Mouse (Mus musculus): ENCODE results near the gene Dand5.

Gene Dand5

DNA sequence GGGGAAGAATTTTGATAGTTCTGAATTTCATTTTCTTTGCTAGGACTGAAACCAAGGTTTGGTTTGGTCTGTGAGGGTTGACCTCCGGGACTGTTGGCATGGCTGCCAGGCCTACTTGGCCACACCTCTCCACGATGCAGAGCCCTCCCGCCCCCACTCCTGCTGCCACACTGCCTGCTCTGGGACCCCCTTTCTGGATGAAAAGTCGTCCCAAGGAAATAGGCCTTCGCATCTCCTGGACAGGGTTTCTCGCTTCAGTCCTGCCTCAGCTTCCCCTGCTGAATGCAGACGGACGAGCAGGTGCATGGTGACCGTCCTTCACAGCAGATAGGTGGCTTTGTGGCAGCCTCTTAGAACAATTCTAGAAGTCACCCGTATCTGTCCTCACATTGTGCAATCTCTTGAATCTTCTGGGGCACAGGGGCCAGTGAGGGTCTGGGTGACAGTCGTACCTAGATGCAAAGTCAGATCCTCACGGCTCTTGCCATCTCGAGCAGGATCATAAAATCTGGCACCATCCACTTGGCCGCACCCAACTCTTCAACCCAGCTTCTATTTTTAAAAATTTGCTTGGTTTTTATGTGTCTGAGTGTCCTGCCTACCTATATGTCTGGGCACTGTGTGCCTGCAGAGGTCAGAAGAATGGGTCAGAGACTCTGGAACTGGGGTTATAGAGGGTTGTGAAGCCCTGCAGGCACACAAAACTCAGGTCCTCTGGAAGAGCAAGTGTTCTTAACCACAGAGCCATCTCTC, 54.1 kb downstream of the Dand5 start:
- DNase-seq (ENCODE audit: low read depth) = no peak

DNA sequence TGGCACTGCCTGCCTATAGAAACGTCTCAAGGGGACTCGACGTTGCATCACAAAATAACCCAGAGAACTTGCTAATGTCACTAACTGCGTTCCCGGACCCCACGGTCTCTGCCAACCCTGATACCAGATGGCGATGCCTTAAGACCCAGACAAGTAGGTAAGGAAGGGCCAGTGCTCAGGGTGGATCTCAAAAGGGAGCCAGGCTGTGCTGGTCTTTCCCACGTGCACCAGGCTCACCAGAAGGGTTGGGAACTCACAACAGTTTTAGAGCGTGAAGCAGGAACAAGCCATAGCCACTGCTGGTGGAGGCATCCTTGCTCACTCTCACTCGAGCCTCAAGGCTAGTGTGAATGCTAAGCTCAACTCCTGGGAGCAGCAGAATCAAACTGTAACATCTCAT, 55.4 kb downstream of the Dand5 start:
- no peak for DNase-seq (ENCODE audit: low read depth)

DNA sequence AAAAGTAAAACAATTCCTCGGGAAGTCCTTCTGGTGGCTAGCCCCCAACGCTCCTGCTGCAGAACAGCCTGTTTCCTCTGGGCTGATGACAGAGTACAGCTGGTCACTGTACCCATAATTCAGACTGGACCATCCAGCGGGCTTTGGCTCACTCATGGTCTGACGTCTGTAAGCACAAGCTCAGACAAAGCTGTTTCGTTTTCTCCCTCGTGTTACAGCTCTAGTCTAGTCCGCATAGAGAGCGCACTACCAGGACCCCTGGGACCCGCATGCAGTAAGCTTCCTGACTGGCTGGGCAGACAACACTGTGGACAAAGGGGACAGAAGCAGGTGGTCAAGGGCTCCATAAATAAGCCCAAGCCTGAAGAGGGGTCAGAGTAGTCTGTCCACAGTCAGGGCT, 56.2 kb downstream of the Dand5 start:
- DNase-seq (ENCODE audit: low read depth) = no peak

DNA sequence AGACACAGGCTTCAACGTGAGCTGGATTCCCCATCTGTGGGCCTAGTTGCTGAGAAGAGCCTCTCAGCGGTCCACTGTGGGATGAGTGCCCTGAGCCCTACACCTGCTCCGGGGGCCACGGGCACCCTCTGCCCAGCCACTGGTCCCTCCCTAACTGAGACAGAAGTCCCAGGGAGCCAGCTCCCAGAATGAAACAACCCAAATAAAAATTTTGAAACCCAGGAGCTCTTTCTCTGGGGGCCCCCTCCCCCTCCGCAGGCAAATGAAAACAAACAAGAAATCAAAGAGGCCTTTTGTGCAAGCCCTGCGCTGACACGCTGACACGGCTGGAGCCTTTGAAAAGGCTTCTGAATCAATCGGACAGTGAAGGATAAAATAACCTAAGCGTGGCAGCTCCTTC, 57.0 kb downstream of the Dand5 start:
- no peak for DNase-seq (ENCODE audit: low read depth)
